Mouse (Mus musculus) embryonic facial prominence, embryonic 14.5 days (tissue): ENCODE data around the gene Ilkap. TPM values are rescaled to one million over a fixed set of nuclear protein-coding genes. Genes with fewer than 3 reads are reported as not detected.

ENCODE experiments used
- ATAC-seq: fragments of 200-750 bp; cut with Nextera tagmentation; 2 replicates; pipeline ENCODE4 v1.8.0; 2017; ENCODE audit warnings: low read depth, moderate number of reproducible peaks, moderate TSS enrichment
- DNase-seq: peaks from one replicate; pipeline ENCODE4 v3.0.0-alpha.2; 2015; ENCODE audit warnings: low spot score
- H3K27ac ChIP-seq: fragments of 300-500 bp; sonication (generic); replicated peaks from 2 replicates; pipeline ENCODE4 v1.5.1; 2014; ENCODE audit warnings: low read depth, mild to moderate bottlenecking, low read length, moderate library complexity
- H3K27me3 ChIP-seq: fragments of 300-500 bp; sonication (generic); replicated peaks from 2 replicates; pipeline ENCODE4 v1.6.1; 2014; ENCODE audit warnings: low read length; ENCODE audit not compliant: control insufficient read depth, insufficient read depth
- H3K36me3 ChIP-seq: fragments of 300-500 bp; sonication (generic); 2 replicates; pipeline ENCODE4 v1.6.1; 2014; ENCODE audit warnings: low read length, mixed read lengths; ENCODE audit not compliant: control insufficient read depth, insufficient read depth
- H3K4me1 ChIP-seq: fragments of 300-500 bp; sonication (generic); 2 replicates; pipeline ENCODE4 v1.6.1; 2014; ENCODE audit warnings: antibody characterized with exemption, low read length; ENCODE audit not compliant: control insufficient read depth, insufficient read depth
- H3K4me2 ChIP-seq: fragments of 300-500 bp; sonication (generic); 2 replicates; pipeline ENCODE4 v1.6.1; 2014; ENCODE audit warnings: low read depth, mild to moderate bottlenecking, low read length, moderate library complexity, mixed read lengths
- H3K4me3 ChIP-seq: fragments of 300-500 bp; sonication (generic); 2 replicates; pipeline ENCODE4 v1.5.1; 2014; ENCODE audit warnings: low read depth, mild to moderate bottlenecking, low read length
- H3K9ac ChIP-seq: fragments of 300-500 bp; sonication (generic); 2 replicates; pipeline ENCODE4 v1.6.1; 2014; ENCODE audit warnings: low read depth, mild to moderate bottlenecking, low read length, moderate library complexity, mixed read lengths
- H3K9me3 ChIP-seq: fragments of 300-500 bp; sonication (generic); 2 replicates; pipeline ENCODE4 v1.6.1; 2016; ENCODE audit warnings: low read length; ENCODE audit not compliant: control insufficient read depth
- WGBS: fragments of 180-500 bp; shearing (Covaris S2); extraction: QIAGEN DNeasy Blood & Tissue Kit; methylation state at CpG from one replicate; pipeline ENCODE4 v1.1.7; 2014; 5-methylcytosine and 5-hydroxymethylcytosine counted together
- polyA plus RNA-seq: library from polyadenylated mRNA; unstranded; fragments of >200 nt; fragmentation: Nextera tagmentation; extraction: Ambion mirVana; gene quantifications from 2 replicates; pipeline ENCODE4 v1.2.1, GENCODE M21; 2014

Gene Ilkap
- polyA plus RNA-seq, 1 experiment from 2014 or later, result 146 TPM

DNA sequence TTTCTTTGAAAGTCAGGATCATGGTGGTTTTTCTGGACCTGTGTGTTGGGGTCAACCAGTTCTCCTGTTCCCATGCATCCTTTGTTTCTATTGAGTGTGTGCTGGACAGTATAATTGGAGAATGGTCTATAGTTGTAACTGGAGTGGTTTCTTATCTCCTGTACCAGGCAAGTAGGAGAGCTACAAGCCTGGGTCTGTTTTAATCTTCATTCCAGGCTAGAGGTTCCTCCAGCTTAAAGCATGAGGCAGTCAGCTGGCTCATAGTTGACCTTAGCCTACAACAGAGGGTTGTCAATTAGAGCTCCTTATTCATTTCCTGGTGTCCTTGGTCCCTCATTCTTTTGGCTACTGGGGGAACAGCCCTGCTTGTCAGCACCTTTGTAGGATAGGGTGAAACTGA, 65.0 kb downstream of the Ilkap start:
- Histone ChIP-seq H3K9me3 (no peaks in the 10 kb centered on the region), H3K4me1 (no peaks in the 10 kb centered on the region), H3K4me3 (no peak overlapping the region), H3K4me2 (no peak overlapping the region), H3K27ac (no peak overlapping the region), H3K9ac (no peak overlapping the region), H3K36me3 (no peaks in the 10 kb centered on the region), H3K27me3 (no peaks in the 10 kb centered on the region)
- ATAC-seq (no peak), DNase-seq (no peak)

DNA sequence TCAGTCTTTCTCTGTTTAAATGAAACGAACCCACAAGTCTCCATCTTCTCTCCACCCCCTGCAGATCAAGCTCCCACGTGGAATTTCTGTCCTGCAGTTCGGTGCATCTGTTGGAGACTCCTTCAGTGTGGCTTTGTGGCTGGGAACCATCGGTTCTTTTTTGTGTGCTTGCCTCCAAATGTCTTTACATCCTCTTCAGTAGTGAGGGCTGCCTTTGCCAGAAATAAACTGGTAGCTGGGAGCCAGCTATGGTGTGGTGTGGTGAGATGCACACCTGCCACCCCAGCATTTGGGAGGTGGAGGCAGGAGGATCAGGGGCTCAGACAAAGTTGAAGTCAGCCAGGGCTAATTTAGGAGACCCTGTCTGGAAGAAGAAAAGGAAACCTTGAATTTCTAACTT, 66.5 kb downstream of the Ilkap start:
- Histone ChIP-seq H3K27me3 (no peaks in the 10 kb centered on the region), H3K36me3 (no peaks in the 10 kb centered on the region), H3K27ac (no peak overlapping the region), H3K4me2 (no peak overlapping the region), H3K9me3 (no peaks in the 10 kb centered on the region), H3K4me3 (no peak overlapping the region), H3K9ac (no peak overlapping the region), H3K4me1 (no peaks in the 10 kb centered on the region)
- 39% methylated on average over 4 of the region's 4 CpGs for WGBS
- ATAC-seq (no peak), DNase-seq (no peak)

DNA sequence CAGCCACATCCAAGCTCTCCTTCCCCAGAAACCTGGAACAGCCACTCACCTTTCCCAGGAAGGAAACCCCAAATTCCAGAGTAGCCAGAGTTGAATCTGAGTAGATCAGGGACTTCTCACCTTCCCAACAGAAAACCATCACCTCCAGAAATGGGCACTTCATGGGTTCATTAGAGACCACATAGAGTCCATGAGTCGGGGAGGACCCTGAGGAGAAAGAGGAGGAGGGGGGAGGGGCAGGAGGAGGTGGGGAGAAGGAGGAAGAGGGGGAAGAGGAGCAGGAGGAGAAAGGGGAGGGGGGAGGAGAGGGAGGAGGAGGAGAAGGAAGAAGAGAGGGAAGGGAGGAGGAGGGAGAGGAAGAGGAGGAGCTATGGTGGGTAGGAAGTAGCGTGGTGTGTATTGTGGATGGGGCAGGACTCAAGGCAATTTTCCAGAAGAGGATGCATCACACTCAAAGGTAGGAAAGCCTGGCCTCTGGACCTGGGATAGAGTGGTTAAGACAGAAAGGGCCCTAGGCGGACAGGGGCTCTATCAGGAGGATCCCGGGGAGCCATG, 73.0 kb downstream of the Ilkap start:
- no peak overlapping the region for H3K9ac ChIP-seq
- no peak for ATAC-seq
- 65% methylated on average over 4 of the region's 4 CpGs for WGBS
- no peaks in the 10 kb centered on the region for H3K4me1 ChIP-seq
- H3K4me2 ChIP-seq, result no peak overlapping the region
- DNase-seq, result no peak
- H3K27me3 ChIP-seq, result no peaks in the 10 kb centered on the region
- H3K36me3 ChIP-seq, result no peaks in the 10 kb centered on the region
- no peak overlapping the region for H3K27ac ChIP-seq
- no peaks in the 10 kb centered on the region for H3K9me3 ChIP-seq
- no peak overlapping the region for H3K4me3 ChIP-seq

DNA sequence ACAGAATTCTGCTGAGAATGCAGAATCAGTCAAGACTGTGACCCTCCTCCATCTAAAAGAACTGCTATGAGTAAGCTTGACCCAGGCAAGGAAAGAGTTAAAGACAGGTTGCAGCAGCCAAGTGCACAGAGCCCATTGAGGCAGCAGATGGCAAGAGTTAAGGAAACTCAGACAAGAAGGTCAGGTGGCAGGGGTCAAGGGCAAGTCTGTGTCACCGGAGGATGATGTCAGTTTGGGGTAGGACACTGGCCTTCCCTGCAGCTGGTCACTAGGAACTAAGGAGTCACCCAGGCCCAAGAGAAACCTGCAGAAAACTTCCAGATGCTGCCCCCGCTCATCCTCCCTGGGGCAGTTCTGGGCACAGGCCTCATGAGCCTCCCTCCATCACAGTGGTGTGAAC, 74.0 kb downstream of the Ilkap start:
- H3K9ac ChIP-seq, result no peak overlapping the region
- DNase-seq (no peak), ATAC-seq (no peak)
- H3K36me3 ChIP-seq, result no peaks in the 10 kb centered on the region
- no peaks in the 10 kb centered on the region for H3K27me3 ChIP-seq
- 41% methylated on average over 2 of the region's 2 CpGs for WGBS
- H3K4me2 ChIP-seq, result no peak overlapping the region
- H3K9me3 ChIP-seq, result no peaks in the 10 kb centered on the region
- H3K27ac ChIP-seq, result no peak overlapping the region
- no peak overlapping the region for H3K4me3 ChIP-seq
- H3K4me1 ChIP-seq, result no peaks in the 10 kb centered on the region

Other genes with a start within 250 kb of the Ilkap start
- 13.5 and 21.7 TPM in 2 replicates for gene Ramp1, start 219.0 kb downstream of the Ilkap start, polyA plus RNA-seq
- 70.2 and 78.7 TPM in 2 replicates for gene Ube2f, start 148.5 kb downstream of the Ilkap start, polyA plus RNA-seq
- 9.6 and 10.0 TPM in 2 replicates for gene Scly, start 100.5 kb downstream of the Ilkap start, polyA plus RNA-seq
- not detected in 2 replicates for gene Espnl, start 76.7 kb downstream of the Ilkap start, polyA plus RNA-seq
- 7.0 and 10.0 TPM in 2 replicates for gene Klhl30, start 47.8 kb downstream of the Ilkap start, polyA plus RNA-seq
- 1.5 and 2.5 TPM in 2 replicates for gene Erfe, start 32.4 kb downstream of the Ilkap start, polyA plus RNA-seq
- 106 and 114 TPM in 2 replicates for gene Hes6, start 15.2 kb upstream of the Ilkap start, polyA plus RNA-seq
- 3.9 and 4.7 TPM in 2 replicates for gene Per2, start 60.5 kb upstream of the Ilkap start, polyA plus RNA-seq
- gene Traf3ip1, start 95.8 kb upstream of the Ilkap start, polyA plus RNA-seq, result 5.5 and 6.8 TPM in 2 replicates
- 8.0 TPM in 2 replicates for gene Asb1, start 141.7 kb upstream of the Ilkap start, polyA plus RNA-seq